Mouse (Mus musculus) kidney, postnatal 0 days (tissue): ENCODE measurements around the gene Fchsd2. TPM values are rescaled to one million over a fixed set of nuclear protein-coding genes. Genes with fewer than 3 reads are reported as not detected.
A peak's percentile ranks its signal among the peaks of the same experiment; 100 is the strongest.

Source experiments
- ATAC-seq: fragments of 200-750 bp; cut with Nextera tagmentation; replicated peaks from 2 replicates; pipeline ENCODE4 v1.8.0; 2017; ENCODE audit warnings: low read depth, moderate number of reproducible peaks, moderate TSS enrichment, moderate library complexity; ENCODE audit not compliant: low FRiP score
- DNase-seq: peaks from one replicate; pipeline ENCODE4 v3.0.0-alpha.2; 2016; ENCODE audit warnings: low spot score
- H3K27ac ChIP-seq: fragments of 300-500 bp; sonication (generic); 2 replicates; pipeline ENCODE4 v1.5.1; 2014; ENCODE audit warnings: mild to moderate bottlenecking
- H3K27me3 ChIP-seq: fragments of 300-500 bp; sonication (generic); 2 replicates; pipeline ENCODE4 v1.6.1; 2014; ENCODE audit warnings: low read length, mixed read lengths; ENCODE audit not compliant: insufficient read depth
- H3K36me3 ChIP-seq: fragments of 300-500 bp; sonication (generic); 2 replicates; pipeline ENCODE4 v1.6.1; 2014; ENCODE audit warnings: low read length, mixed read lengths; ENCODE audit not compliant: insufficient read depth
- H3K4me1 ChIP-seq: fragments of 300-500 bp; sonication (generic); replicated peaks from 2 replicates; pipeline ENCODE4 v1.6.1; 2014; ENCODE audit warnings: antibody characterized with exemption, low read length, mixed read lengths; ENCODE audit not compliant: insufficient read depth
- H3K4me2 ChIP-seq: fragments of 300-500 bp; sonication (generic); 2 replicates; pipeline ENCODE4 v1.6.1; 2014; ENCODE audit warnings: mild to moderate bottlenecking, low read length, moderate library complexity, mixed read lengths
- H3K4me3 ChIP-seq: fragments of 300-500 bp; sonication (generic); replicated peaks from 2 replicates; pipeline ENCODE4 v1.5.1; 2014; ENCODE audit warnings: low read depth, low read length
- H3K9ac ChIP-seq: fragments of 300-500 bp; sonication (generic); 2 replicates; pipeline ENCODE4 v1.6.1; 2014; ENCODE audit warnings: low read depth, low read length
- H3K9me3 ChIP-seq: fragments of 300-500 bp; sonication (generic); replicated peaks from 2 replicates; pipeline ENCODE4 v1.6.1; 2016; ENCODE audit warnings: low read length, inconsistent platforms, mixed read lengths
- CTCF ChIP-seq: IDR thresholded peaks from 2 replicates; pipeline ENCODE4 v1.5.1; 2016; ENCODE audit warnings: antibody characterized with exemption, low read depth, mild to moderate bottlenecking, moderate library complexity
- WGBS: fragments of 180-500 bp; shearing (Covaris S2); extraction: QIAGEN DNeasy Blood & Tissue Kit; methylation state at CpG from one replicate; pipeline ENCODE4 v1.1.7; 2014; 5-methylcytosine and 5-hydroxymethylcytosine counted together
- polyA plus RNA-seq: library from polyadenylated mRNA; unstranded; fragments of >200 nt; fragmentation: Nextera tagmentation; extraction: Ambion mirVana; gene quantifications from 2 replicates; pipeline ENCODE4 v1.2.1, GENCODE M21; 2015

The Fchsd2 gene
- 15.9 and 16.5 TPM in 2 replicates for polyA plus RNA-seq

DNA sequence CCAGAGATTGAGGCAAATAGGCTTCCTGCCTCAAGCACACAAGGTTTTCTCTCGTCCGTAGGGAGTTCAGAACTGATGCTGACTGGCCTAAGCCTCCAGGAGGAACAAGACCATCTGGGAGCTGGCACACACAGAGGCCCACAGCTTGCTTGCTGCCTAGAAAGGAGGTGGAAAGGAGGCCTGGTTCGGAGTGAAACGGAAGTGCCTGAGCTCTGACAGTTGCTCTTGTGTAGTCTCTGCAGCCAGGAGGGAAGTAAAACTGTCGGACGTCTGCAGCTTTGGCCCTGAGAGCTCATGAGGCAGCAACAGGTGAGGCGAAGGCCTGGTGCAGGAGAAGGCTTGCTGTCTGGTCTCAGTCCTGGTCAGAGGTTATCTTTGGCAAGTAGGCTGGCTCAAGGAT, at the start of gene Fchsd2:
TSS of gene Fchsd2 (plus strand) at position 246 of the 400 bp plus-strand sequence.
- Histone ChIP-seq H3K27me3 (no peaks in the 10 kb centered on the region), H3K27ac (no peak within 1 kb of the TSS), H3K4me1 (no peaks in the 10 kb centered on the region), H3K9ac (no peak within 1 kb of the TSS), H3K4me2 (no peak within 1 kb of the TSS), H3K4me3 (no peak within 1 kb of the TSS), H3K36me3 (no peaks in the 10 kb centered on the region), H3K9me3 (no peaks in the 10 kb centered on the region)
- DNase-seq = no peak
- TF ChIP-seq CTCF = no peak
- WGBS = 60% methylated on average over 7 of the region's 7 CpGs
- ATAC-seq = no peak

DNA sequence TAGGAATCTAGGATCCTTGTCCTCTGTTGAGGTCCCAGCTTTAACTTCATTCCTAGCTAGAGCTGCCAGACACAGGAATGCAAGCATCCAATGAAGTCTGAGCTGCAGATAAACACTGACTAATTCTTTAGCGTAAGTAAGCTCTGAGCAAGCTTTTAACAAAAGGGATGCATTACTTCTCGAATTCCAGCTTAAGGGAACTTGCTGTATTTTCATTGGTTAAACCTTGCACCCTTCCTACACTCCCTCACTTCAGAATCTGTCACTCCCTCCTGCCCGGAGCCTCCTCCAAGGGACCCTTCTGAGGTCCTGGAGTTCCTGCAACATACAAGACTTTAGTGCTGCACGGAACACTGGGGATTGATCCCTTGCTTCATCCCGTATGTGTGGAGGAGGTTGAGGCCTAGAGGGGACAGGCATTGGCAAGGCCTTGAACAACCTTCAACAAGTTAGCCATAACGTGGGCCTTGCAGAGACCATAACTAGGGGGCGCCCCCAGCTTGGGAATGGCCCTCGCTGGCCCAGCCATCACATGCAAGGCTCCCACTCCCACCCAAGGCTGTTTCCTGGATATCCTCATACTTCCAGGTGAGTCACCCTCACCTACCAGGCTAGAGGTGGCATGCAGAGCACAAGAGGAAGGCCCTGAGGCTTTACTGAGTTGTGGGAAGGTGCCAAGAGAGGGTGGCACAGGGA, 48.7 kb upstream of the Fchsd2 start:
- Histone ChIP-seq H3K36me3 (no peaks in the 10 kb centered on the region), H3K9me3 (no peaks in the 10 kb centered on the region), H3K9ac (no peak overlapping the region), H3K27ac (no peak overlapping the region), H3K4me2 (no peak overlapping the region), H3K4me3 (no peak overlapping the region), H3K27me3 (no peaks in the 10 kb centered on the region), H3K4me1 (peaks cover 6% of the 10 kb centered on the region; the same call in 1 of the 2 replicates)
- 42% methylated on average over 8 of the region's 8 CpGs for WGBS
- TF ChIP-seq CTCF = no peak
- peak; percentile 81 for DNase-seq
- no peak for ATAC-seq

DNA sequence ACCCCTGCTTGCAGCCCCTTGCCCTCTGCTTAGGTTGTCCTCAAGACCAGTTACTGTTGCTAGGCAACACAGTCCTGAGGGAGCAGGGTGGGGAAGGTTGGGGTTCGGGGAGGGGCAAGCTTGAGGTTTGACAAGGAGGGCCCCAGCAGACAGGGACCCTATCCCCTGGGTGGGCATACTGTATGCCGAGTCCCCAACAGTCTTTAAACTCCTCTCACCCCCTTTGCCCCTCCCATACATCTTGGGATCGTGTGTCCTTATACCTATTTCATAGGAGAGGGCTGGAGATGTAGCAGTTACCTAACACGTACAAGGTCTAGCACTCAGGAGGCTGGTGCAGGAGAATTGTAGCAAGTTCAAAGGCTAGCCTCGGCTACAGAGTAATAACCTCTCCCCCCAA, 44.4 kb upstream of the Fchsd2 start:
- no peak for DNase-seq
- Histone ChIP-seq H3K9me3 (no peaks in the 10 kb centered on the region), H3K27ac (no peak overlapping the region), H3K4me3 (no peak overlapping the region), H3K4me1 (0 out of 2 replicates have a peak, but pooled peaks cover 4% of the 10 kb centered on the region), H3K4me2 (no peak overlapping the region), H3K9ac (no peak overlapping the region), H3K36me3 (no peaks in the 10 kb centered on the region), H3K27me3 (no peaks in the 10 kb centered on the region)
- 73% methylated on average over 5 of the region's 5 CpGs for WGBS
- ATAC-seq = no peak
- TF ChIP-seq CTCF = no peak

DNA sequence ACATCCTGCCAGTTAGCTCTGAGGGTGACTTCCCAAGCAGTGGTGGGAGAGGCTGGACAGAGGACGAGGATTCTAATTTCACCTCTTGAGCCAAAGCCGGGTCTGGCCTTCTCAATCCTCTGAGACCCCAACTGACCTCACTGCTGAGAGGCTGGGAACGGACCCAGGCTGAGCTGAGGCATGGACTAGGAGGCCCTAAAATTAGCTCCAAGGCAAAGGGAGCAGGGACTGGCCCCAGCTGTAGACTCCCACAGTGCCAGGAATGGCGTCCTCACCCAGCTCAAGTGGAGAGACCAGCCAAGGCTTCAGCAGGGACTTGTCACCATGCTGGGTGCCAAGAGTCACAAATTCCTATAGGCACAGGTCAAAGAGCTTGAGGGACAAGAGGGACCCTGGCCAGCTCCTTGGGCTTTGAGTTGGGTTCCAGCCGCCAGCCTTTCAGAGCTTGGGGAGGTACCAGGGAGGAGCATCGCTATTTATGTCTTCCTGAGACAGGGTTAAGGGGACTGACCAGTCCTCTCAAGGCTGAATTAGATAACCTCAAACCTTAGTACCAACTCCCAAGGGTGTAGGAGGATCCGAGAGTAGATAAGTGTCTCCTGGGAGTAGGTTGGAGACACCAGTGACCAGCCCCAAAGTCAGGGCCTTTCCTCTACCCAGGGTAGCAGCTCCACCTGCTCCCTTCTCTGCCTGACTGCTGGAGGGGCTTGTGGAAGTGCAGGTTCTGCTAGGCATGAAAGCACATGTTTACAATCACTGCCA, 43.2 kb upstream of the Fchsd2 start:
- Histone ChIP-seq H3K4me2 (no peak overlapping the region), H3K27ac (no peak overlapping the region), H3K4me1 (0 out of 2 replicates have a peak, but pooled peaks cover 4% of the 10 kb centered on the region), H3K4me3 (no peak overlapping the region), H3K36me3 (no peaks in the 10 kb centered on the region), H3K9ac (no peak overlapping the region), H3K27me3 (no peaks in the 10 kb centered on the region), H3K9me3 (no peaks in the 10 kb centered on the region)
- WGBS = 67% methylated on average over 7 of the region's 7 CpGs
- no peak for ATAC-seq
- DNase-seq = no peak
- TF ChIP-seq CTCF = no peak

DNA sequence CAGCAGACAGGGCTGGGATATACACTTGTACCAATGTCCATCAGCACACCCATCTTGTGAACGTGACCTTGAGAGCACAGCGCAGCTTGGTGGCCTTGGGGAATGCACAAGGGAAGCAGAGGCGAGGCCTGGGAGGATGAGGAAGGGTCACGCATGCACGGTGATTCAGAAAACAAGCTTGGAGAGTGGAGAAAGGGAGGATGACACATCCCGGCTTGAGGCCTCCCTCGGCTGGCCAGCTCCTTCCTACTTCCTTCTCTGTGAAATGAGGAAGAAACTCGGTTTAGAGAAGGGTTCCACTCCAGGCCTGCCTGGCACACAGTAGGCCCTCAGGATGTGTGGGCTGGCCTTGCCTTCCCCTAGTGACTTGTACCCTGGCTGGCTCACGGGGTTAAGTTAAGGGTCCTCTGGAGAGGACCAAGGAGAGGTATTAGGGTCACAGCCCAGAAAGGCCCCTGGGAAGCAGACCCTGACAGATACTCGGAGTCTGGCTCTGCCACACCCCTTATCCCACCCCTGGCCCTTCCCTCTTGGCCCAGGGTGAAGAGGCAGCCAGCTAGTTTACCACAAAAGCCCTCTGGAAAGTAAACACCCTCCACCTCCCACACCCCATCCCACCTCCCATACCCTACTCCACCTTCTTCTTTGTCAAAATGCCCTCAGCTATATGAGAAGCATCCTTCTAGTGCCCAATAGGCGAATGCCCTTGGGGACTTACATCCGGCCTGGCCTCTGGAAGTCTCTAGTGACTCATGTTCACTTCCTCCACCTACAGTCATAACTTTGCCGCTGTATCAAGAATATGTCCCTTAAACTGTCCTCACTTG, 41.7 kb upstream of the Fchsd2 start:
- H3K27ac ChIP-seq = no peak overlapping the region
- no peak for TF ChIP-seq CTCF

More for the DNA sequence above, 41.7 kb upstream of the Fchsd2 start:
- H3K27me3 ChIP-seq = no peaks in the 10 kb centered on the region
- H3K4me2 ChIP-seq = no peak overlapping the region
- 54% methylated on average over 13 of the region's 13 CpGs for WGBS
- 0 out of 2 replicates have a peak, but pooled peaks cover 4% of the 10 kb centered on the region for H3K4me1 ChIP-seq
- DNase-seq = no peak
- H3K9me3 ChIP-seq = no peaks in the 10 kb centered on the region
- H3K4me3 ChIP-seq = no peak overlapping the region
- H3K9ac ChIP-seq = no peak overlapping the region
- no peaks in the 10 kb centered on the region for H3K36me3 ChIP-seq
- ATAC-seq = peak; percentile 27; the same call in 1 of the 2 replicates
